Mouse (Mus musculus): ENCODE results near the gene Olfr477.
"Not testable (repeated sequence)": the region's sequence is repeated elsewhere in the genome, so short reads cannot be mapped to it uniquely, and the experiment has no call there.

DNA sequence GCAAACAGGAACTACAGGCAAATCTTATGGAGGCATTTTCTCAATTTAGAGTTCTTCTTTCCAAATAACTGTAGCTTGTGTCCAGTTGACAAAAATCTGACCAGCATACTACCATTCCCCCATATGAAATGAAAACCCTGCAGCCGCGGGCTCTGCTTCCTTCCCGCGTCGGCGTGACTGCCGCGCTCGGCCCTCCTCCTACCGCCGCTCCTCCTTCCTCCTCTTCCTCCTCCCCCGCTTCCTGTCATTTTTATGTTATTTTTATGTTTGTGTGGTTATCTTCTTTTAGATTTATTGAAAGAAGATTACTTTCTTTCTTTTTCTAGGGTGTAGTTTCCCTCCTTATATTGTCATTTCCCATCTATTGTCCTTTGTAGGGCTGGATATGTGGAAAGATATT lies 34.0 kb upstream of the Olfr477 start:
- TF ChIP-seq CTCF, EP300 (IDR thresholded peaks at IDR 0.05): not testable (repeated sequence)
